Mouse (Mus musculus) G1E (cell line): ENCODE data around the gene Sox8. TPM values are rescaled to one million over a fixed set of nuclear protein-coding genes. Genes with fewer than 3 reads are reported as not detected.
A peak's percentile ranks its signal among the peaks of the same experiment; 100 is the strongest.

ENCODE experiments used
- ATAC-seq: 2 replicates; pipeline ENCODE4 v1.8.0; 2016; ENCODE audit warnings: mild to moderate bottlenecking; ENCODE audit not compliant: insufficient number of reproducible peaks, poor library complexity, low FRiP score, severe bottlenecking; ENCODE audit errors: extremely low read depth
- DNase-seq: peaks from one replicate; pipeline ENCODE4 v3.0.0; 2012; ENCODE audit warnings: low spot score
- H3K27me3 ChIP-seq: 2 replicates; pipeline ENCODE4 v1.6.1; 2012; ENCODE audit warnings: mild to moderate bottlenecking, low read length, inconsistent platforms; ENCODE audit not compliant: insufficient read depth
- H3K36me3 ChIP-seq: replicated peaks from 2 replicates; pipeline ENCODE3; 2012; ENCODE audit warnings: mild to moderate bottlenecking, inconsistent platforms
- H3K4me1 ChIP-seq: 2 replicates; pipeline ENCODE4 v1.6.1; 2012; ENCODE audit warnings: low read depth, low read length, inconsistent platforms, mixed read lengths; ENCODE audit not compliant: insufficient read depth
- H3K4me3 ChIP-seq: 2 replicates; pipeline ENCODE4 v1.5.1; 2012; ENCODE audit warnings: low read depth, mild to moderate bottlenecking, inconsistent platforms, low read length, moderate library complexity, mixed read lengths
- H3K9me3 ChIP-seq: replicated peaks from 2 replicates; pipeline ENCODE4 v1.6.1; 2012; ENCODE audit warnings: inconsistent platforms
- CTCF ChIP-seq: IDR thresholded peaks from 2 replicates; pipeline ENCODE4 v1.5.1; 2012; ENCODE audit warnings: low read depth, low read length, inconsistent platforms, mixed read lengths
- GATA1 ChIP-seq: IDR thresholded peaks from 2 replicates; pipeline ENCODE4 v1.6.1; 2012; ENCODE audit warnings: borderline replicate concordance, low read length, inconsistent platforms, mixed read lengths
- GATA2 ChIP-seq: IDR thresholded peaks from 2 replicates; pipeline ENCODE4 v1.6.1; 2012; ENCODE audit warnings: low read depth, low read length, inconsistent platforms, borderline replicate concordance
- POLR2AphosphoS5 ChIP-seq: IDR thresholded peaks from 2 replicates; pipeline ENCODE4 v1.6.1; 2012; ENCODE audit warnings: low read depth, low read length, inconsistent platforms; ENCODE audit not compliant: insufficient replicate concordance
- TAL1 ChIP-seq: conservative IDR thresholded peaks from 2 replicates; pipeline ENCODE4 v1.6.1; 2012; ENCODE audit warnings: low read depth, low read length, inconsistent platforms, mixed read lengths
- polyA plus RNA-seq: library from polyadenylated mRNA; stranded (reverse); fragments of >175 nt; gene quantifications from 2 replicates; pipeline ENCODE4 v1.2.3, GENCODE M21; 2012
- total RNA-seq, 2 experiments: library from RNA; stranded (forward) in 1 of 2; stranded (reverse) in 1 of 2; fragments of 200-1000 nt in 1 of 2; fragments of >200 nt in 1 of 2; fragmentation: Nextera tagmentation in 1 of 2; gene quantifications; 2 replicates each; pipeline ENCODE4 v1.2.3; 2014 to 2017

Sox8 gene
- total and polyA plus RNA-seq, 3 experiments = 0.11 TPM; not detected in 2

DNA sequence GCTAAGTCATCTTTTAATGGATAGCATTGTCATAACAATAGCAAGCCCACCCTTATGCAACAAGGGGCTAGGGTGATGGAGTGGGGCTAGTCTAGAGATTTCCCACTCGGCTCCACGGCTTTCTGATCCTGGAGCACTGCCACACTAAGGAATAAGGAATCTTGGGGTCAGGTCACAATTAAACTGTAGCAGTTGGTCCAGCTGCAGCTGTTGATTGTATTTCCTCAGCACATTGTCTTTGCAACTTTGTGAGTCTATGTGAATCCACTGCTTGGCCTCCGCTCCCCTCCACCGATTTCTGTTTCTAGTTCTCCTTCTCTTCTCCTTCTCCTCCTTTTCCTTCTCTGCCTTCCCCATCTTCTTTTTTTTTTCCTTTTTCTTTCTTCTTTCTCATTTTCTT lies 12.6 kb upstream of the Sox8 start:
- peaks cover 63% of the 10 kb centered on the region for H3K36me3 ChIP-seq
- peaks cover 56% of the 10 kb centered on the region for H3K4me1 ChIP-seq
- no peak overlapping the region for H3K4me3 ChIP-seq
- ATAC-seq (no peak), DNase-seq (no peak)
- TF ChIP-seq CTCF = no peak
- TF ChIP-seq GATA2 = no peak
- no peak for TF ChIP-seq POLR2AphosphoS5
- TF ChIP-seq GATA1 = no peak
- TF ChIP-seq TAL1 = no peak
- H3K9me3 ChIP-seq = no peaks in the 10 kb centered on the region
- no peaks in the 10 kb centered on the region for H3K27me3 ChIP-seq

DNA sequence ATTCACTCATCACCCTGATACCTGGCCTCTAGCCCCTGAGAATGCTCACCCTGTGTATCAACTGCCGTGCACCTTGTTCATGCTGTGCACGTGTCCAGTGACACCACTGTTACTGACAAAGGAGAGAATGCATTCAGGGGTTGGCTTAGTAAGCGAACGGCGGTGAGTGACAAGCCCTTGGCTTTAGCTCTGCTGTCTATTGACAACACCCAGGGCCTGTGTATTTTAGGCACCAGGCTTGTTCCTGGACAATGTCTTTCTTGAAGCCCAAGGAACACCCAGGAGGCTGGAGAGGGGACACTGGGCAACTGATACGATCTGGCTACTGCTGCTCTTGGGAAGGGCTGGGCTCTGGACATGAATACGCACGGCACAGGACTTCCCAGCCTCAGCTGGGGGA lies 11.6 kb upstream of the Sox8 start:
- ATAC-seq = no peak
- no peak for TF ChIP-seq GATA1
- Histone ChIP-seq H3K4me3 (no peak overlapping the region), H3K36me3 (peaks cover 53% of the 10 kb centered on the region), H3K9me3 (no peaks in the 10 kb centered on the region), H3K4me1 (peaks cover 56% of the 10 kb centered on the region), H3K27me3 (peaks cover 6% of the 10 kb centered on the region)
- DNase-seq = no peak

GRCm38 (mm10) chr17:25579332-25580047 lies 9.0 kb upstream of the Sox8 start:
- Histone ChIP-seq H3K36me3 (peaks cover 27% of the 10 kb centered on the region), H3K9me3 (no peaks in the 10 kb centered on the region), H3K27me3 (peaks cover 24% of the 10 kb centered on the region), H3K4me1 (peaks cover 54% of the 10 kb centered on the region), H3K4me3 (peak overlapping the region; percentile 76)
- ATAC-seq (no peak), DNase-seq (no peak)
- TF ChIP-seq GATA2 (no peak), GATA1 (no peak), TAL1 (no peak), CTCF (no peak), POLR2AphosphoS5 (no peak)

GRCm38 (mm10) chr17:25578920-25579319 lies 8.4 kb upstream of the Sox8 start, which contains the start of gene Lmf1:
Lmf1 (plus strand) TSS chr17:25579085.
- TF ChIP-seq GATA1 (no peak), TAL1 (no peak), POLR2AphosphoS5 (no peak), GATA2 (no peak), CTCF (no peak)
- ATAC-seq (peak; percentile 97), DNase-seq (peak; percentile 99)
- peak within 1 kb of the TSS; percentile 76 for H3K4me3 ChIP-seq
- H3K36me3 ChIP-seq = peaks cover 26% of the 10 kb centered on the region
- peaks cover 48% of the 10 kb centered on the region for H3K4me1 ChIP-seq
- no peaks in the 10 kb centered on the region for H3K9me3 ChIP-seq
- peaks cover 29% of the 10 kb centered on the region for H3K27me3 ChIP-seq

DNA sequence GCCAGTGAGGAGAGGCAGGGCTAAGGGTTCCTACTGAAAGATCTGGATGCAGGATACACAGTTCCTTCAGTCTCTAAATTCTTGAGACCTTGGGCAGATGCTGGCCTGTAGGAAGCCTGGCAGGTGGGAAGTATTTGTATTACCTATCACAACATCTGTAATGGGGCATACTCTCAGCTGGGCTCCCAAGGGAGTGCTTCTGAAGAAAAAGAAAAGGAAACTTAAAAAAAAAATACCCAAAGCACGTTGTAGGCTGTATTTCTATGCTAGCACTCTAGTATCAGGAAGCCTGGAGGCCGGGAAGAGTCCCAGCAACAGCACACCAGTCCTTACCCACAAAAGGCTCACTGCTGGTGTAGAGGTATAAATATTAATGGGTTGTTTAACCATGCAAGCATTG lies 7.2 kb upstream of the Sox8 start:
- H3K27me3 ChIP-seq = peaks cover 42% of the 10 kb centered on the region
- H3K36me3 ChIP-seq = peaks cover 26% of the 10 kb centered on the region
- DNase-seq (no peak), ATAC-seq (no peak)
- no peaks in the 10 kb centered on the region for H3K9me3 ChIP-seq
- no peak overlapping the region for H3K4me3 ChIP-seq
- TF ChIP-seq TAL1 (no peak), POLR2AphosphoS5 (no peak), CTCF (no peak), GATA1 (no peak)
- peaks cover 36% of the 10 kb centered on the region for H3K4me1 ChIP-seq

DNA sequence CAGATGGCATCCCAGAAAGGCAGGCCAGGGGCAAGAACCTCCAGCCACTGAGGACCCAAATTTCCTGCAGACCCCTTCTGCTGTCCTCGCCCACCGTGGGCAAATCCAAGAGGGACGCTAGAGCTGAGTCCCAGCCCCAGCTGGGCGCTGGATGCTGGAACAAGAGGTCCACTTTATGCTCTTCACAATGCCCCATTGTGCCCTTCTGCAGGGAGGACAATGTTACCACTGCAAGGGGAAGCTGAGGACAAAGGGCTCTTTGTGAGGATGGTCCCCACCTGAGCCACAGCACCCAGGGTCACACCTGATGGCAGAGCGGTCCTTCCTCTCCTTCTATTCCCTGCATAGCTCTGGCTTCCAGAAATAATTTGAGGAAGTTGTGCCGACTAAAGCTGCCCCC lies 6.8 kb upstream of the Sox8 start:
- peaks cover 25% of the 10 kb centered on the region for H3K36me3 ChIP-seq
- H3K27me3 ChIP-seq = peaks cover 46% of the 10 kb centered on the region
- H3K4me1 ChIP-seq = peaks cover 32% of the 10 kb centered on the region
- no peaks in the 10 kb centered on the region for H3K9me3 ChIP-seq
- no peak for ATAC-seq
- no peak for DNase-seq
- no peak overlapping the region for H3K4me3 ChIP-seq
- TF ChIP-seq CTCF (no peak), POLR2AphosphoS5 (no peak), GATA2 (no peak), GATA1 (no peak), TAL1 (no peak)
